In the genomic region with DNA sequence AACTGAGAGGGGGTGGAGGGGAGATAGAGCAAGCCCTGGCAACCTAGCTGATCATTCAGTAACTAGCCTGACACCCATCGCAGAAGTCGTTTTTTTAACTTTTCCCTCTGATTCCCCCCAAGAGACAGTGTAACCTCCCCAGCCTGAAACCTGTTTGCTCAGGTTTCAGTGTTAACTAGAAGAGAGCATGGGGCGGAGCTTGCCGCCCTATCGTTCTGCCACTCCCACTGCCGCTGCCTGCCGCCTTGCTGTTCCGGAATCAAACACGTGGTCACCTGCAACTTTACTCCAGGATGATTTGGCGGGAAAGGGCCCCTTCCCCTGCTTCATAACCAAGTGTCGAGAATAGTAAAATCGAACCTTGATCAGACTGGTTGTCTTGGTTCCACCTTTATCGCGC, we compare ENCODE assay signal across 1 mouse cellular context. TPM values are rescaled to one million over a fixed set of nuclear protein-coding genes. Genes with fewer than 3 reads are reported as not detected.
"Had no signal": no experiment of that assay in that cellular context is flagged by ENCODE, and none has a peak within 500 bp of the region (broad histone marks: within the 10 kb centered on the region; RNA-seq: fewer than 3 reads in every experiment).

No protein-coding gene starts in this region.

RNA-seq across cellular contexts. Expression of gene Tbc1d30, which starts 14.5 kb away (rescaled TPM):
- polyA plus RNA-seq: myocyte had no signal
